In the genomic region with DNA sequence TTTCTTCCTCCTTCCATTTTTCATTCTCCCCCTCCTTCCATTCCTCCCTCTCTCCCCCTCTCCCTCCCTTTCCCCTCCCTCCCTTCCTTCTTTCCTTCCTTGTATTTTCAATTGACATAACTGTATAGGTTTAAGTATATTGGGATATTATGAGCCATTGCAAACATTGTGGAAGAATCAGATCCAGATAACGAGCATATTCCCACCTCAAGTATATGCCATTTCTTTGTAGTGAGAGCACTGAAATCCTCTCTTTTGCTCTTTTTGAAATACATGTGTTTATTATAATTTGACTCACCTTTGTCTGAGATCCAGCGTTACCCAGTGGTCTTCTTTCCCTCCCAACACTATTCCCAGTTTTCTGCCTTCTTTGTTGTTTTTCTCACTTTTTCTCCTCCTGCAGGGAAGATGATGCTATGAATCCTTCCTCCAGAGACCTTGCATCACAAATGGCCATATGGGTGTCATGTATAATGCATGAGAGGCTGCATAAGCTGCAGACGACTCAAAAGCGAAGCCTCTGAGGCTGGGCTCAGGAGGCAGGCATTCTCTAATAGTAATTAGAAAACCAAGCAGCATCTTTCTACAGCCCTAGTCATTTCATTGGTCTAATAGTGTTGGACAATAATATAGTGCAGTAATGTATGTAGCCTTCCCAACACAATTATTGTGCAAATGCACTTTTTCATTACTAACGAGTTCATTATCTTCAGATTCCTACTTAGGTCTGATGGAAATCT, we compare ENCODE assay signal across 13 mouse cellular contexts.
A peak's percentile ranks its signal among the peaks of the same experiment; 100 is the strongest.
DNase-seq lines count a peak whose midpoint lies in the region; ATAC-seq lines count a peak whose summit lies in the region.
"Had no signal": no experiment of that assay in that cellular context is flagged by ENCODE, and none has a peak within 500 bp of the region (broad histone marks: within the 10 kb centered on the region; RNA-seq: fewer than 3 reads in every experiment).

No protein-coding gene starts in this region.

- H3K9me3 ChIP-seq in forebrain, embryonic 12.5 days, result no peaks in the 10 kb centered on the region
- no peaks in the 10 kb centered on the region for H3K9me3 ChIP-seq in liver, embryonic 12.5 days (replicated peaks)

- DNase-seq in right cerebral cortex, postnatal 10 days (ENCODE audit: low spot score in 2 of 2), result peak; percentile 17 to 32
- DNase-seq in right cerebral cortex, postnatal 36 days (ENCODE audit: low spot score in 2 of 2), result no peak
- peak; percentile 62 for DNase-seq in mesoderm, embryonic 11.5 days (ENCODE audit: low read depth, low spot score)
- peak; percentile 42 for DNase-seq in retina, postnatal 1 day
- no peak for DNase-seq in thymus, adult 18-20 months
- DNase-seq: heart, postnatal 36 days; kidney, postnatal 14 days; lung, embryonic 14.5 days; thymus, postnatal 25 days had no signal

- H3K4me3 ChIP-seq in forebrain, embryonic 12.5 days (replicated peaks), result no peak overlapping the region
- no peak overlapping the region for H3K4me3 ChIP-seq in liver, embryonic 12.5 days
- H3K4me3 ChIP-seq: erythroblast, embryonic 14.5 days had no signal

- H3K36me3 ChIP-seq in forebrain, embryonic 12.5 days (replicated peaks), result no peaks in the 10 kb centered on the region
- H3K36me3 ChIP-seq in liver, embryonic 12.5 days, result no peaks in the 10 kb centered on the region

- H3K27ac ChIP-seq in forebrain, embryonic 12.5 days, result peak overlapping the region; percentile 68
- H3K27ac ChIP-seq in liver, embryonic 12.5 days, result no peak overlapping the region

- no peak overlapping the region for H3K9ac ChIP-seq in forebrain, embryonic 12.5 days
- H3K9ac ChIP-seq in liver, embryonic 12.5 days, result no peak overlapping the region
- H3K9ac ChIP-seq: lung, embryonic 14.5 days had no signal

- peaks cover 3% of the 10 kb centered on the region; the same call in 1 of the 2 replicates for H3K4me1 ChIP-seq in forebrain, embryonic 12.5 days
- H3K4me1 ChIP-seq in liver, embryonic 12.5 days, result no peaks in the 10 kb centered on the region

- WGBS in forebrain, embryonic 12.5 days, result 22% methylated on average over 5 of the region's 5 CpGs
- WGBS in liver, embryonic 12.5 days (ENCODE audit: insufficient replicate concordance), result 45% methylated on average over 5 of the region's 5 CpGs

- peak; percentile 97 for ATAC-seq in forebrain, embryonic 12.5 days (ENCODE audit: low FRiP score)
- no peak for ATAC-seq in liver, embryonic 12.5 days
- no peak for ATAC-seq in granulocyte monocyte progenitor cell, adult 5-6 weeks (replicated peaks; ENCODE audit: poor library complexity, severe bottlenecking)

- H3K4me2 ChIP-seq in forebrain, embryonic 12.5 days, result peak overlapping the region; percentile 17; the same call in 1 of the 2 replicates
- no peak overlapping the region for H3K4me2 ChIP-seq in liver, embryonic 12.5 days
- H3K4me2 ChIP-seq: lung, embryonic 14.5 days had no signal

- H3K27me3 ChIP-seq in forebrain, embryonic 12.5 days, result no peaks in the 10 kb centered on the region
- H3K27me3 ChIP-seq in liver, embryonic 12.5 days (replicated peaks), result no peaks in the 10 kb centered on the region

Comparison
In these comparisons a context has a peak if more than half of its experiments do, and no peak if none do; other contexts are left out.
1. DNase-seq: peak in right cerebral cortex, postnatal 10 days (2 of 2), mesoderm, embryonic 11.5 days (single experiment) and retina, postnatal 1 day (single experiment); none in right cerebral cortex, postnatal 36 days (0 of 2) and thymus, adult 18-20 months (0 of 2).